Mouse (Mus musculus): ENCODE measurements around the gene Cdkl4. TPM values are rescaled to one million over a fixed set of nuclear protein-coding genes. Genes with fewer than 3 reads are reported as not detected.
"Not testable (repeated sequence)": the region's sequence is repeated elsewhere in the genome, so short reads cannot be mapped to it uniquely, and the experiment has no call there.

Gene Cdkl4
- total RNA-seq, 2 experiments from 2014 or later = 18.9 to 20.4 TPM

GRCm38 (mm10) chr17:80564611-80564924, 13.0 kb downstream of the Cdkl4 start:
- DNase-seq (ENCODE audit: extremely low spot score in 1 of 2, low spot score in 1 of 2) = no peak

DNA sequence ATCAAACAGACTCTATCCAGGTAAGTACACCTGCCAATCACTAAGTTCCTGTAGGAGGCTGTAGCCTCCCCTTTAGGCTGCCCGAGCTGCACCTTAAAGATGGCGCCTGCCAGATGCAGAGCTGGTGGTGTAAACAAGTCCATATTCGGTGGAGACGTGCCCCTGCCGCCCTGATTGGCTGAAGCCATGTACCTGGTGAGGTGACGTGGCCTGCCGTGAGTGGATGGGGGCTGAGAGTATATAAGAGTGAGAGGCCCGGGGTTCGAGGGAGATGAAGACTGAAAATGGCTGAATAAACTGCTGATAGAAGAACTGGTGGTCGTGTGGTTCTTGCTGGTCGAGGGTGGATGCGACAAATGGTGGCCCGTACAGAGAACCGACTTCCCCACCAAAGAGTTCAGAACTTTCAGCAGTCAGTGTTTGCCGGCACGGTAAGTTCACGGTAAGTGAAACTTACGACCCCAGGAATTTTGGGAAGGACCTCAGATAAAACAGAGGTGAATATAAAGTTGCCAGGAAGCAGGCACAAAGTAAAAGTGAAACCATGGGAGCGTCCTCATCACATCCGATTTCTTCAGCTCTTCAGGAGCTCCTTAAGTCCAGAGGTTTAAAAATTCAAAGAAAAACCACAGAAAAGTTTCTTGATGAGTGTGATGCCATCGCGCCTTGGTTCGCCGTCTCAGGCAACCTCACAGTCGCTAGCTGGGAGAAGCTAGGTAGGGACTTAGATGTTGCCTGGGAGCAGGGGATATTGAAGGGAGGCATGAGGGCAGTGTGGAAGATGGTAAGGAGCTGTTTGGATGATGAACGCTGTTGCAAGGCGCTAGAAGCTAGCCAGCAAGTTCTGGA, 13.6 kb downstream of the Cdkl4 start:
- DNase-seq (ENCODE audit: extremely low spot score in 1 of 2, low spot score in 1 of 2) = not testable (repeated sequence)

- no peak for DNase-seq (ENCODE audit: extremely low spot score in 1 of 2, low spot score in 1 of 2)
Measured at GRCm38 (mm10) chr17:80562792-80563191, 14.8 kb downstream of the Cdkl4 start.

DNA sequence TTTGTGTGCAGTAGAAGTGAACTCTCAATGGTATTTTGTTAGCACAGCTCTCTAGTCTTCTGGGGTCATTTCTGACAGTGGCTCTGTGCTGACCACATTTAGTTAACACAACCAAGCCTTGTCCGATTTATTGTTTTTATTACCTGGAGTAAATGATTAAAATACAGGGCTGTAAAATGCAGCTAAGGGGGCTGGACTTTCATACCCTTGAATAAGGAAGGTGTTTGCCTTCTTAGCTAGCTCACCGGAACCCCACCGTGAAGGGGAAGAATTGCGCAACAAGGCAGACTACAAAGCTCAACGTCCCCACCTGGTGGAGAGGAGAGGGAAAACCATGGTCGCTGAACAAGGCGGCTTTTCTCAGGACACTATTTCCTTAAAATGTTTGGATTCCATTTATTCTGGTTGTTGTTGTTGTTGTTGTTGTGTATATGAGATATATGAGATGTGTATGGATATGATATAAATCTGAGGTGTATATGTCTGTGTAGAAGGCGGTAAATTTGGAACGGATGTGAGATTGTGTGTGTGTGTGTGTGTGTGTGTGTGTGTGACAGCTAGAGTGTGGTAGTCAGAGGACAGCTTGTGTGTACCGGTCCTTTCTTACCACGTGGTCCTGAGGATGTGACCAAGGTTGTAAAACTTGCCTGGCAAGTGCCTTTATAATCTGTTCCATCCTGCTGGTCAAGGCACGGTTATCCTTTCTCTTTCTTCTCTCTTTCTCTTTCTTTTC, 16.8 kb downstream of the Cdkl4 start:
- DNase-seq (ENCODE audit: extremely low spot score in 1 of 2, low spot score in 1 of 2) = peak; percentile 46 to 82

- no peak for DNase-seq (ENCODE audit: extremely low spot score in 1 of 2, low spot score in 1 of 2)
Measured at GRCm38 (mm10) chr17:80559745-80560144, 17.9 kb downstream of the Cdkl4 start.

DNA sequence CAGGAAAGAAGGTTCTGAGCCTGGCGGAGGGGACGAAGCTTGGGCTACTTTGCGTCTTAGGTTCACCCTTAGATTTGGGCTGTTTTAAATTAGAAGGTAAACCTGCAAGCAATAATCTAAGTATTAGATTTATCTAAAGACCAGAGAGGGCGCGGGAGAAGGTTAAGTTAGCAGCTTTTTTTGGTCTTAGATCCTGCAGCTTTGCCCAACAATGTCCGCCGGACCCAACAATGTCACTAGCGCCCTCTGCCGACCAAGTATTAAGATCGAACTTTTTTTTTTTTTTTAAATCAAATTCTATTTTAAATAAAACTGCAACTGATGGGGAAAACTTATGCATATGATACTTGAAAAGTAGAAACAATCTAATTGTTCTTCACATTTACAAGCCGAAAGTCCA, 18.6 kb downstream of the Cdkl4 start:
- DNase-seq (ENCODE audit: extremely low spot score in 1 of 2, low spot score in 1 of 2) = peak; percentile 18 to 69

GRCm38 (mm10) chr17:80558583-80558982, 19.0 kb downstream of the Cdkl4 start:
- no peak for DNase-seq (ENCODE audit: extremely low spot score in 1 of 2, low spot score in 1 of 2)

- DNase-seq (ENCODE audit: extremely low spot score in 1 of 2, low spot score in 1 of 2) = no peak
Measured at GRCm38 (mm10) chr17:80557461-80557860, 20.2 kb downstream of the Cdkl4 start.

DNA sequence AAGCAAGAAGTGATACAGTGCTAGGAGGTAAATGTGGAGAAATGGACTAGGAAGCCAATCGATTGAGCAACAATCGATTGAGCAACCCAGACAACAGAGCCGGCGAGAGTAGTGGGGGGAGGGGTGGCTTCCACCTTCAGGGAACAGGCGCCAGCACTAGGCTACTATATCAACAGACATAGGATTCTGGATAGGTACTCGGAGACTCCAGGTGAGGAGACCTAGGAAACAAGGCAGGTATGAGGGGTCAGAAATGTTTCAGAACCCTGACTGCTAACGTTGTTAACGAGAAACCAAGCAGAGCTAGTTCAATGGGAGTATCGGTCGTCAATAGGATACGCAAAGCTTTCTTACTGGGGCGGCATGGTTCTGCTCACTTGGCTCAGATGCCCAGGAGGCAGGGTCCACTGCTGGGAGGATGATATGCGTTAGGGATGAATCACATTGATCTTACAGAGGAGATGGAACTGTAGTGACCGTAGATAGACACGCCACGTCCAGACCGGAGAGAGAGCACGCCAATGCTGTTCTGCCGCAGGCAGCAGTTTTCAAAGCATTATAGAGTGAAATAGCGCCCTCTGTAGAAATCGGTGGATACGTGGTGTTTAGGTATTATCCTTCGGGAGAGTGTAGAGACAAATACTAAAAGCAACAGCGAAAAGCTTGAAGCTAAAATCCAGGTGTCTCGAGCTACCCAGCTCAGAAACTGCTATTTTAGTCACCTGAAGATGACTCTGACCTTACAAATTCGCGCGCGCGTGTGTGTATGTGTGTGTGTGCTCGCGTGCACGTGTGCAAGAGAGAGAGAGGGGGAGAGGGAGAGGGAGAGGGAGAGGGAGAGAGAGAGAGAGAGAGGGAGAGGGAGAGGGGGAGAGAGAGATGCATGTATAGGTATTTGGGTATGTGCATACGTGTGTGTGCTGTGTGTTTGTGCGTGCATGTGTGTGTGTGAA, 24.0 kb downstream of the Cdkl4 start:
- peak; percentile 69 to 80 for DNase-seq (ENCODE audit: extremely low spot score in 1 of 2, low spot score in 1 of 2)

DNA sequence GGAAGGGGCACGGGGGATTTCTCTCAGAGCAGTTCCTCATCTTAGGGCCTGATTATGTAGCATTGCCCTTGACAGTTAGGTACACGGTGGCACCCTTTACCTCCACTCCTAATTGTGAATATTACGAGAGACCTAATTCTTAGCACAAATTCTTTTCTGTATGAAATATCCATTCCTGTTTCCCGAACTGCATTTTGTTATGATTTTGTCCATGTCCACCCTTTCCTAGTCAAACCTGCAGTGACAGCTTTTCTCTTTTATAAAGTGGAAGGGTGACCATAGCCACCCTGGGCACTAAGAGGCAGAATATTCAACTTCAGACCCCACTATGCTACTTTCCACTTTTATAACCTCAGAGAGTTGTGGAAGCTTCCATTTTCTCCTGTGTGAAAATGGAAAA, 25.0 kb downstream of the Cdkl4 start:
- DNase-seq (ENCODE audit: extremely low spot score in 1 of 2, low spot score in 1 of 2) = no peak

DNA sequence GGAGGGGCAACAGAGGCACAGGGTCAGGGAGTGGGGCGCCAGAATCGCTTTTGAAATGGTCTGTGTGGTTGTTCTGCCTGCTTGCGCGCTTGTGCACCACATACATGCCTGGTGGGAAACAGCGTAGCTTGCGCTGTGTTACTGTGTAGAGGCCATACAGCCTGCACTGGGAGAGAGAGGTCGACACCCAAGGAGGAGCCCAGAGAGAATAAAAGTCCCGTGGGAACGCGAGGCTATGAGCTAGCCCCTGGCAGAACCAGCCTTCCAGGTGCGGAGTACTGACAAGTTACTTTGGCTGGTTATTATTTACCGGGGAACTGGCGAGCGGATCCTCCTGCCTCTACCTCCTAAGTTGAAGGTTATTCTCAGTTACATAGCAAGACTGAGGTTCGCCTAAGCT, 26.6 kb downstream of the Cdkl4 start:
- DNase-seq (ENCODE audit: extremely low spot score in 1 of 2, low spot score in 1 of 2) = no peak

GRCm38 (mm10) chr17:80546846-80547245, 30.8 kb downstream of the Cdkl4 start:
- no peak for DNase-seq (ENCODE audit: extremely low spot score in 1 of 2, low spot score in 1 of 2)

DNA sequence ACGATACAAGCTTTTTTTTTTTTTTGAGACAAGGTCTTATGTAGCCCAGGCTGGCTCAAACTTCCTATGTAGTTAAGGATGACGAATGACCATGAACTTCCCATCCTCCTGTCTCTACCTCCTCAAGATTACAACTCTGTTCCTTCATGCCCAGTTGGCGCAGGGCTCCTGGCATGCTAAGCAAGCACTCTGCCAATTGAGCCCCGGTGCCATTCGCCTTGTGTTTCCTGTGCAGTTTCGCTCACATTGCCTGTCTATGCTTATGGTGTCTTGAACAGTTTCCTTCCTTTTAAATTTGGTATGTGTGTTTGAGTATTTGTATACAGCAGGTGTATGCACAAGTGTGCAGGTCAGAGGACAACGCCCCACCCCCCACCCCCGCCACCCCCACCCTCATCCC, 31.4 kb downstream of the Cdkl4 start:
- DNase-seq (ENCODE audit: extremely low spot score in 1 of 2, low spot score in 1 of 2) = no peak

DNA sequence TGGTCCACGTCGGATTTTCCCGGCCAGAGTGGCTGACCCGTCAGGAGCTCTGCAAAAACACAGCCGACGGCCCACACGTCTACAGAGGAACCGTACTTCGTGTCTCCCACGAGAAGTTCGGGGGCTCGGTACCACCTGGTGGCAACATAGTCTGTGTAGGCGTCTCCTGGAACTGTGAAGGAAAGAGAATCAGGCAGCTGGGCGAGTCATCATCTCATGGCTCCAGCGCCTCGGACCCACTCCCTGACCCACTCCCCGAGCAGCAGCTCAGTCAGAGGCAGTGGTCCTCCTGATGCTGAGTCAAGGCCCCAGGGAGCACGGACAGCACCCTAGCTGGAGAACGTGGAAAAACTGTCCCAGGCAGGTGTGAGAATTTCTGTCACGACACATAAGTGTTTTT, 34.0 kb downstream of the Cdkl4 start:
- no peak for DNase-seq (ENCODE audit: extremely low spot score in 1 of 2, low spot score in 1 of 2)

DNA sequence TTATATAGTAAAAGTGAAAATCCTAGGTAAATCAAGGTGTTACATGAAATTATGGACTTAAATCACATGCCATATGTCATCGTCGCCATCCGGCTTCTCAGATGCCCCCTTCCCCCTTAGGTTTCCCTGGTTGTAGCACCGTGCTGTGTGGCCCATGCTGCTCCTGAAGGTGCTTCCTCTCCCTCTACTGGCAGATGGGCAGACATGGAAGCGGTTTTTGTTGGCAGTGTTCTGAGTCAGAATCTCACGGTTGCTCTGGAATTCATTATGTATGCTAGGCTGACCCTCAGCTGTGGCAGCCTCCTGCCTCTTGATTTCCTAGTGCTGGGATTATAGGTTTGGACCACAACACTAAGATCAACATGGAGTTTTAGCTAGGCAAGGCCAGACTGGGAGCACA, 40.5 kb downstream of the Cdkl4 start:
- no peak for DNase-seq (ENCODE audit: extremely low spot score in 1 of 2, low spot score in 1 of 2)

DNA sequence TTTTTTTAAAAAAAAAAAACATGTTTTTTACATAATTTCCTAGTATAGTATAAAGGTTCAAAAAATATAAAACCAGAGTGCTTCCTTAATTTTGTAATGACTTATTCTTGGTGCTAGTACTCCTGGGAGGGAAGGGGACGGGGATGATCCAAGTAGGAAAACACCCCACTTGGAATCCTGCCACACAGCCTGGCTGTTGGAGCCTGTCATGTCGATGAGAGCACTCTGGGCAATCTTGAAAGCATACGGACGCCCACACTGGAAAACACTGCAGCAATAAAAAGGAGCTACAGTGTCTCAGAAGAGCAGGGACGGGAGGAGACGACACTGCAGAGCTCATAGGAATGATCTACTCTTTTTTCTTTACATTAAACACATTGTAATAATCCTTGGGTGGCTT, 42.0 kb downstream of the Cdkl4 start:
- no peak for DNase-seq (ENCODE audit: extremely low spot score in 1 of 2, low spot score in 1 of 2)

GRCm38 (mm10) chr17:80531351-80531750, 46.3 kb downstream of the Cdkl4 start:
- DNase-seq (ENCODE audit: extremely low spot score in 1 of 2, low spot score in 1 of 2) = not testable (repeated sequence)

DNA sequence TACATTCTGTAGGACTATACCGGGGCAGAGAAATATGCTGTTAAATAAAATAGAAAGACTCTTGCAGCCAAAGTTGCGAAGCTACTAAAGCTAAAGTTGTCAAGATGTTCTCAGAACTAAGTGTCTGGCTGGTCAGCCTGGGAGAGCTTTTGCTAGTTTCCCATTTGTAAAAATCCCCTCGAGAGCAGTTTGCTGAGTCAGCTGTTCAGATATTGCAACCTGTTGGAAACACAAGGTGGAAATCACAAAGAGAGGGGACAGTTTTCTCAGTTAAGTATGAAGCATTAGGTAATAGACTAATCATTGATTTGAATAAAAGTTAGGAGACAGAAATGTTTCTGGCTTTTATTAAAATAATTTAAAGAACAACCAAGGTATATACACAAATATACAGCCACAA, 54.4 kb downstream of the Cdkl4 start:
- DNase-seq (ENCODE audit: extremely low spot score in 1 of 2, low spot score in 1 of 2) = no peak

DNA sequence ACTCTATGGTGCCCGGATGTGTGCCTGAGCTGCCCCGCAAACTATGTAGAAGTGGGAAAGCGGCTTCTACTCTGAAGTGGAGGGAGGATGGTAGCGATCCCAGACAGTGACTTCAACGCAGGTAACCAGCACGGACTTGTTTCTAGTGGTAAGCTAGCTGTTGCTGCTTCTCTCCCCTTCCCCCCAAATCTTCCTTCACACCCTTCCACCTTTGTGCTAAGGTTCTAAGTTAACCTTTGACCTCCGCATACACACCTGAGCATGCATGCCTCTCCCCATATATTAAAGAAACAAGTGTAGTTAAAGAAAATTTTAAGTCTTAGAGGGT, 55.4 kb downstream of the Cdkl4 start:
- no peak for DNase-seq (ENCODE audit: extremely low spot score in 1 of 2, low spot score in 1 of 2)

- no peak for DNase-seq (ENCODE audit: extremely low spot score in 1 of 2, low spot score in 1 of 2)
Measured at GRCm38 (mm10) chr17:80521521-80522228, 55.9 kb downstream of the Cdkl4 start.
